8 mouse cellular contexts compared by ENCODE assay signal in the genomic region with DNA sequence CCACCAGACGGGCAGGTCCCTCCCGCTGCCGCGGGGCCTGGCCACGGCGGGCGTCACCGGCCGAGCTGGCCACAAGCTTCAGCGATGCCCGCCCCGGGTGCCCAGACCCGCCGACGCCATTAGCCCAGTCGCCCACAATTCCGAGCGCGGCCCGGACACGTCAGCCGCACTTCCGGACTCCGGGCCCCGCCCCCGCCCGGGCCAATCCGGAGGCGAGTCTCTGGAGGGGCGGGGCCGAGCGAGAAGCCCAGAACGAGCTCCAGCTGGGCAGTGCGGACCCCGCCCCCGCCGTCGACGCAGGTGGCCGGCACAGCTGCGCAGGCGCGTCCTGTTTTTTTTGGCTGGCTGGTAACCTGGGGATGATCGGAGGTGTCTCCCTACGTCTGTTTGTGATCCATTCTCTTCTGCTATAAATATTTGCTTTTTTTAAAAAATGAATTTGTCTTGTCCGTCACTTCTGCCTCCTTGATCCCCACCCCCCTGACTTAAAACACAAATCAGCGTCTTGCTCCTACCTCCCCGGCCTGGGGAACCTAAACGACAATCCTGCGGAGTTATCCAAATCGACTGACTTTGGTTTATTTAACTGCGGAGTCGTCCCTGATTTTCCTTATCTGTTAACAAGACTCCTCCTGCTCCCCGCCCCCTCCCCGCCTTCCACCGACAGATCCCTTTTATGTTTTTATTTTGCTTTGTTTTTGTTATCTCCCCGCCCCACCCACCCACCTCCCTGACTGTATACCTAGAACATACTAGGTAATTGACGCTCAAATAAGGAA. TPM values are rescaled to one million over a fixed set of nuclear protein-coding genes. Genes with fewer than 3 reads are reported as not detected.
DNase-seq lines count a peak whose midpoint lies in the region; ATAC-seq and TF ChIP-seq lines count a peak whose summit lies in the region.

A gene (minus strand): TSS at position 261 of the 779 bp plus-strand sequence.

- H3K4me1 ChIP-seq in hindbrain, embryonic 14.5 days (replicated peaks; ENCODE audit: control insufficient read depth, insufficient read depth, low read length): peaks cover 14% of the 10 kb centered on the region

- H3K27me3 ChIP-seq in Patski: no peaks in the 10 kb centered on the region
- no peaks in the 10 kb centered on the region; the same call in 1 of the 2 replicates for H3K27me3 ChIP-seq in hindbrain, embryonic 14.5 days (ENCODE audit: control insufficient read depth, insufficient read depth, low read length)

- under 1% methylated on average over 44 of the region's 58 CpGs for WGBS in hindbrain, embryonic 14.5 days

- no peaks in the 10 kb centered on the region; the same call in 1 of the 2 replicates for H3K36me3 ChIP-seq in hindbrain, embryonic 14.5 days (replicated peaks; ENCODE audit: control insufficient read depth, insufficient read depth)

- no peak for TF ChIP-seq CTCF in Patski (IDR thresholded peaks at IDR 0.05)

- in situ Hi-C loops in Patski (cut with MboI; ENCODE audit: low pct_unique_long_range_greater_than_20kb): no loop called here

- H3K9ac ChIP-seq in hindbrain, embryonic 14.5 days: peak within 1 kb of the TSS; percentile 94

- POLR2A ChIA-PET in Patski (lab: Charles Lee): interaction anchor here (0.7 to 1.1 kb wide), 2 partner anchors 28 to 289 kb away, joined by 4 read pairs; no protein-coding TSS in a partner anchor

- H3K27ac ChIP-seq in hindbrain, embryonic 14.5 days: peak within 1 kb of the TSS; percentile 88

- H3K9me3 ChIP-seq in hindbrain, embryonic 14.5 days (ENCODE audit: control insufficient read depth, low read length): no peaks in the 10 kb centered on the region

- CTCF ChIA-PET in Patski (lab: Charles Lee): interaction anchor here (0.8 to 1.3 kb wide), 3 partner anchors 9 to 21 kb away, joined by 3 read pairs; no protein-coding TSS in a partner anchor

- DNase-seq in Patski (ENCODE audit: low read depth, low spot score): no peak
- peak; percentile 98 for DNase-seq in cerebellum, postnatal 14 days
- peak; percentile 88 to 96 for DNase-seq in frontal cortex, postnatal 25 days (ENCODE audit: low spot score in 2 of 2)
- DNase-seq in hindbrain, embryonic 14.5 days (ENCODE audit: low spot score): peak; percentile 98
- DNase-seq in layer of hippocampus, postnatal 36 days: peak; percentile 95 to 97
- DNase-seq in lung, postnatal 36 days: peak; percentile 98
- peak; percentile 98 for DNase-seq in retina, postnatal 1 day
- DNase-seq in urinary bladder, adult 18-20 months (ENCODE audit: low spot score in 2 of 2): peak; percentile 92 to 94

- ATAC-seq in Patski: peak; percentile 99
- ATAC-seq in hindbrain, embryonic 14.5 days (ENCODE audit: low FRiP score): peak; percentile 99

- peak within 1 kb of the TSS; percentile 98 for H3K4me3 ChIP-seq in hindbrain, embryonic 14.5 days (replicated peaks; ENCODE audit: low read length)

- H3K4me2 ChIP-seq in hindbrain, embryonic 14.5 days (replicated peaks): peak within 1 kb of the TSS; percentile 83

RNA-seq across cellular contexts. Expression of the gene that starts here (rescaled TPM):
- polyA plus RNA-seq in Patski (2021): 66.9 TPM
- polyA plus RNA-seq in hindbrain, embryonic 14.5 days (2014; fragmentation: Nextera tagmentation; extraction: Ambion mirVana): 42.5 and 43.3 TPM in 2 replicates
- 100 to 1,000 TPM in 1 of 2 experiments, 10 to 100 TPM in 1; 94.0 to 108 TPM for total RNA-seq in layer of hippocampus, postnatal 36 days (2021)
